Mouse (Mus musculus) T-helper 17 cell (primary cell): ENCODE measurements around the gene Zfp141.

Source experiments
- in situ Hi-C, 2 experiments: fragments of 300-600 bp; cut with MboI, MseI; formaldehyde crosslinking; loops; 1 replicate in 1 of 2; 2 replicates in 1 of 2; pipeline ENCODE4 v1.15.1; 2025; ENCODE audit warnings: high pct_unique_total_duplicates in 2 of 2

The Zfp141 gene

GRCm38 (mm10) chr7:42505588-42505987 is at the start of gene Zfp141:
Gene Zfp141 (minus strand): TSS chr7:42505740.
- in situ Hi-C loops, result loop anchor here in 1 of 2 experiments (10.0 to 25.0 kb wide), 3 partner anchors 911 to 1118 kb away; partner anchors contain the start of genes 2610021A01Rik and AI987944

- in situ Hi-C loops, result no loop called here
Measured at GRCm38 (mm10) chr7:42551766-42552165, 46.2 kb upstream of the Zfp141 start.

GRCm38 (mm10) chr7:42505186-42505585 is 354 bp downstream of the Zfp141 start:
- in situ Hi-C loops, result loop anchor here in 1 of 2 experiments (10.0 to 25.0 kb wide), 3 partner anchors 910 to 1118 kb away; partner anchors contain the start of genes 2610021A01Rik and AI987944

- in situ Hi-C loops, result loop anchor here in 1 of 2 experiments (10.0 kb wide), 1 partner anchor 1057 kb away; no protein-coding TSS in a partner anchor
Measured at GRCm38 (mm10) chr7:42498248-42498647, 7.3 kb downstream of the Zfp141 start.

- in situ Hi-C loops, result loop anchor here in 1 of 2 experiments (10.0 kb wide), 1 partner anchor 1057 kb away; no protein-coding TSS in a partner anchor
Measured at GRCm38 (mm10) chr7:42497356-42497755, 8.2 kb downstream of the Zfp141 start.

GRCm38 (mm10) chr7:42496202-42496601 is 9.3 kb downstream of the Zfp141 start:
- in situ Hi-C loops, result loop anchor here in 1 of 2 experiments (10.0 kb wide), 1 partner anchor 1059 kb away; no protein-coding TSS in a partner anchor

GRCm38 (mm10) chr7:42490859-42491258 is 14.7 kb downstream of the Zfp141 start:
- in situ Hi-C loops, result loop anchor here in 1 of 2 experiments (10.0 kb wide), 1 partner anchor 1064 kb away; no protein-coding TSS in a partner anchor

GRCm38 (mm10) chr7:42490358-42490757 is 15.2 kb downstream of the Zfp141 start:
- in situ Hi-C loops, result loop anchor here in 1 of 2 experiments (10.0 kb wide), 1 partner anchor 1064 kb away; no protein-coding TSS in a partner anchor

- in situ Hi-C loops, result loop anchor here (5.0 kb wide), 2 partner anchors 128 to 203 kb away; no protein-coding TSS in a partner anchor
Measured at GRCm38 (mm10) chr7:42454640-42455039, 50.9 kb downstream of the Zfp141 start.

- in situ Hi-C loops, result loop anchor here (5.0 kb wide), 2 partner anchors 132 to 207 kb away; no protein-coding TSS in a partner anchor
Measured at GRCm38 (mm10) chr7:42450618-42451017, 54.9 kb downstream of the Zfp141 start.

GRCm38 (mm10) chr7:42447850-42448249 is 57.7 kb downstream of the Zfp141 start, which contains the start of gene 4933421I07Rik:
Gene 4933421I07Rik (minus strand): TSS chr7:42448120.
- in situ Hi-C loops, result no loop called here

GRCm38 (mm10) chr7:42447352-42447751 is 58.2 kb downstream of the Zfp141 start:
- in situ Hi-C loops, result no loop called here
